Mouse (Mus musculus): ENCODE results near the gene Gm6526.
A peak's percentile ranks its signal among the peaks of the same experiment; 100 is the strongest.
"Not testable (repeated sequence)": the region's sequence is repeated elsewhere in the genome, so short reads cannot be mapped to it uniquely, and the experiment has no call there.

The Gm6526 gene

DNA sequence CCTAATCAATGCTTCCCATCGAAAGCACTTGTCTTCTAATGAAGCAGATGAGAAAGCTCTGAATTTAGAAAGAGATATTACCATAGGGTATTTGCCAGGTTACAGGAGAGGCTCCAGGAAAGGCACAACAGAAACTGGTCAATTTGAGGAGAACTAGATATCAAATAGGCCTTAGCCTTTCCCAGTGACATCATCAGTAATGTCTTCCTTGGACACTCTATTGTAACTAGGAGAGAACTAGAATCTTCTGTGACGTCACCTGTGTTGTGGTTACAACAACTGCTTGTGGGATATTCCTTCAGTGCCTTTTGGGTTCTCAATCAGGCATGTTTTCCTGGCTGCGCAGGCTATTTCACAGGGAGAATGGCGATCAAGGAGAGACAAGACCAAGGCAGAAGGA, at the start of gene Gm6526:
TSS of gene Gm6526 (plus strand) at position 301 of the 400 bp plus-strand sequence.
- not testable (repeated sequence) for DNase-seq

GRCm38 (mm10) chr14:43727385-43727784, 20.3 kb upstream of the Gm6526 start, which contains the start of gene Gm16506:
Gene Gm16506 (minus strand): TSS chr14:43727485.
- DNase-seq: not testable (repeated sequence)

- not testable (repeated sequence) for DNase-seq
Observed at GRCm38 (mm10) chr14:43784645-43785044, 37.0 kb downstream of the Gm6526 start, which contains the start of gene Gm8180. Gene Gm8180 (minus strand): TSS chr14:43784745.

DNA sequence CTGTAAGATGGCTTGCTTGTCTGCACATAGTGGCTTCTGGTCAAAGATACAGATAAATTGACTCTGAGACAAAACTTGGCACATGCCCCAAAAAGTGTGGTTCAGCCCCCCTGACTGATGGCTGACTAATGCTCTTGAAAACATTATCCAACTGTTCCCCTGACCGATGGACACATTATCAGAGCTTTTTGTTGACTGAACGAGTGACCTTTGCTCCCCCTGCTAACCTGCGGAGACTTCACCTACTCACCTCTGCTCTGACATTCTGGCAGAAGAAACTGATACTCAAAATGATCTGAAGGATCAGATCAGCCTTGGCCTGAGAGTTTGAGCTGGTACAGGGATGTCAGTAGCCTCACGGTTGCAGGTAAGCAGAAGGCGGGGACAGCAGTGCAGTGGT, 46.1 kb downstream of the Gm6526 start:
- not testable (repeated sequence) for DNase-seq

GRCm38 (mm10) chr14:43796069-43796904, 48.6 kb downstream of the Gm6526 start:
- DNase-seq: no peak

GRCm38 (mm10) chr14:43796905-43797470, 49.3 kb downstream of the Gm6526 start:
- DNase-seq: peak; percentile 24

DNA sequence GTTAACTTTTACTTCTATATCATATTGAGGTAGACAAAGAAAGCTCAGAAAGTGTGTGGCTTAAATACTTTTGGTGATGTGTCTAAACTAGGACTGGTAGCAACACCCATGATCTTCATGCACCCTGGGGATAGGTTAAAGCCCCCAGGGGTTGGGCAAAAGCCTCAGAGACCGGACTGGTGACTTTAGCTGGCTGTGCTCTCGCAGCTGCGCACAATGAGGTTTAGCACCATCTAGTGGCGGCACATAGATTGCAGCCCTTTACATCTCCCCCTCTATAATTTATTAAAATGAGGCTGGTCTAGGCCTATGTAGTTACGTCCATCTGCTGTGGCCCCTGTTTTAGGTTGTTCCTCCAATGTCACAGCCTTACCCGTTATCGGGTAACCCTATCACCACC, 56.8 kb downstream of the Gm6526 start:
- not testable (repeated sequence) for DNase-seq

All from embryo, embryonic 11 days (tissue).